In the genomic region with DNA sequence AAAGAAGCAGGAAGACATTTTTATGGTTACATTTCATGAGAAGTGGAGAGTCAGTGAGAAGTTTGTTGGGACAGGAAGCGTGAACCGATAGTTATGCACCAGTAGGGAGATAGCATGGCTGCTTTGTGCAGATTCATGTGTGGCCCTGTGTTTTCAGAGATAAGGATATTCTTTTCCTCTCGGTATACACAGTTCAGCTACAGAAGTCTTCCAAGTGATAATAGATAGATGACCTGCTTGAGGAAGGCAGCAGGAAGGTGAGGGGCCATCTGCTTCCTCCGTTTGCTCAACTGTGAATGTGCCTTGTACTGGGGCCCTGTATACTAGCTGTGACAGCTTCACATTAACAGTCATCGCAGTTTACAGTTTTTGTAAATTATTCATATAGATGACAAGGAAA, we compare ENCODE assay signal across 14 mouse cellular contexts.
DNase-seq lines count a peak whose midpoint lies in the region; ATAC-seq lines count a peak whose summit lies in the region.
"Had no signal": no experiment of that assay in that cellular context is flagged by ENCODE, and none has a peak within 500 bp of the region (broad histone marks: within the 10 kb centered on the region; RNA-seq: fewer than 3 reads in every experiment).

No protein-coding gene starts in this region.

- H3K27ac ChIP-seq in lung, embryonic 15.5 days: no peak overlapping the region
- H3K27ac ChIP-seq: hindbrain, embryonic 15.5 days; midbrain, embryonic 12.5 days; neural tube, embryonic 12.5 days had no signal

- H3K4me2 ChIP-seq in lung, embryonic 15.5 days: no peak overlapping the region
- H3K4me2 ChIP-seq: hindbrain, embryonic 15.5 days; midbrain, embryonic 12.5 days; neural tube, embryonic 12.5 days had no signal

- H3K36me3 ChIP-seq in lung, embryonic 15.5 days: no peaks in the 10 kb centered on the region
- H3K36me3 ChIP-seq: hindbrain, embryonic 15.5 days; midbrain, embryonic 12.5 days; neural tube, embryonic 12.5 days had no signal

- no peaks in the 10 kb centered on the region for H3K9me3 ChIP-seq in lung, embryonic 15.5 days
- H3K9me3 ChIP-seq: hindbrain, embryonic 15.5 days; midbrain, embryonic 12.5 days; neural tube, embryonic 12.5 days had no signal

- no peak overlapping the region for H3K4me3 ChIP-seq in lung, embryonic 15.5 days
- H3K4me3 ChIP-seq: hindbrain, embryonic 15.5 days; midbrain, embryonic 12.5 days; neural tube, embryonic 12.5 days had no signal

- ATAC-seq in lung, embryonic 15.5 days (ENCODE audit: borderline replicate concordance, extremely low read depth, low FRiP score, low TSS enrichment): peak; percentile 76
- peak; percentile 94 to 96 for ATAC-seq in hematopoietic stem cell, adult 5-6 weeks (replicated peaks in 1 of 2; ENCODE audit: insufficient read depth in 1 of 2, low FRiP score in 2 of 2, low TSS enrichment in 1 of 2, low read depth in 1 of 2, poor library complexity in 2 of 2, severe bottlenecking in 2 of 2)
- peak; percentile 99 for ATAC-seq in megakaryocyte-erythroid progenitor cell, adult 5-6 weeks (replicated peaks; ENCODE audit: low FRiP score, low TSS enrichment, poor library complexity, severe bottlenecking)

- H3K4me1 ChIP-seq in lung, embryonic 15.5 days: no peaks in the 10 kb centered on the region
- H3K4me1 ChIP-seq: midbrain, embryonic 12.5 days; neural tube, embryonic 12.5 days had no signal

- H3K27me3 ChIP-seq in lung, embryonic 15.5 days: no peaks in the 10 kb centered on the region
- H3K27me3 ChIP-seq: hindbrain, embryonic 15.5 days; midbrain, embryonic 12.5 days; neural tube, embryonic 12.5 days had no signal

- no peak overlapping the region for H3K9ac ChIP-seq in lung, embryonic 15.5 days
- H3K9ac ChIP-seq: hindbrain, embryonic 15.5 days; midbrain, embryonic 12.5 days; neural tube, embryonic 12.5 days had no signal

- WGBS in lung, embryonic 15.5 days: 33% methylated on average over 5 of the region's 5 CpGs

- DNase-seq in embryo, embryonic 10 days (ENCODE audit: low spot score): peak; percentile 35
- DNase-seq in embryo, embryonic 10.5 days (ENCODE audit: low spot score): no peak
- no peak for DNase-seq in lung, postnatal 25 days (ENCODE audit: low spot score)
- DNase-seq in urinary bladder, adult 2 months (ENCODE audit: low spot score): no peak
- no peak for DNase-seq in Muller cell, postnatal 12 days (ENCODE audit: inconsistent ontology term)
- DNase-seq: cerebellum, postnatal 36 days; kidney, postnatal 25 days; right cerebral cortex, adult 18-20 months had no signal
